Mouse (Mus musculus): Measurements from ENCODE around the gene Wdr31. TPM values are rescaled to one million over a fixed set of nuclear protein-coding genes. Genes with fewer than 3 reads are reported as not detected.

The Wdr31 gene
- polyA plus RNA-seq, 1 experiment from 2014 or later = 7.3 TPM

GRCm38 (mm10) chr4:62501964-62502732 is 31.5 kb upstream of the Wdr31 start:
- peak; percentile 87 for ATAC-seq
- Histone ChIP-seq H3K4me2 (ENCODE audit: low read depth, low read length) (peak overlapping the region; percentile 56), H3K9ac (ENCODE audit: low read depth, low read length) (peak overlapping the region; percentile 90), H3K36me3 (ENCODE audit: control insufficient read depth, insufficient read depth, low read length) (peaks cover 10% of the 10 kb centered on the region), H3K27ac (ENCODE audit: low read length) (peak overlapping the region; percentile 92), H3K27me3 (replicated peaks; ENCODE audit: control insufficient read depth, insufficient read depth, low read length) (no peaks in the 10 kb centered on the region), H3K4me1 (ENCODE audit: control insufficient read depth, insufficient read depth, low read length) (peaks cover 8% of the 10 kb centered on the region), H3K4me3 (ENCODE audit: low read length) (peak overlapping the region; percentile 79), H3K9me3 (ENCODE audit: control insufficient read depth, low read length) (no peaks in the 10 kb centered on the region)
- WGBS = 2% methylated on average over 38 of the region's 38 CpGs

GRCm38 (mm10) chr4:62501534-62501933 is 30.8 kb upstream of the Wdr31 start:
- Histone ChIP-seq H3K4me3 (ENCODE audit: low read length) (peak overlapping the region; percentile 79), H3K27me3 (replicated peaks; ENCODE audit: control insufficient read depth, insufficient read depth, low read length) (no peaks in the 10 kb centered on the region), H3K4me2 (ENCODE audit: low read depth, low read length) (peak overlapping the region; percentile 56), H3K9me3 (ENCODE audit: control insufficient read depth, low read length) (no peaks in the 10 kb centered on the region), H3K4me1 (ENCODE audit: control insufficient read depth, insufficient read depth, low read length) (peaks cover 11% of the 10 kb centered on the region), H3K36me3 (ENCODE audit: control insufficient read depth, insufficient read depth, low read length) (peaks cover 10% of the 10 kb centered on the region), H3K9ac (ENCODE audit: low read depth, low read length) (peak overlapping the region; percentile 90), H3K27ac (ENCODE audit: low read length) (peak overlapping the region; percentile 92)
- 1% methylated on average over 7 of the region's 7 CpGs for WGBS
- no peak; the same call in 1 of the 2 replicates for ATAC-seq

- 57% methylated on average over 4 of the region's 4 CpGs for WGBS
- Histone ChIP-seq H3K9ac (ENCODE audit: low read depth, low read length) (no peak overlapping the region), H3K27ac (ENCODE audit: low read length) (peak overlapping the region; percentile 92), H3K4me1 (ENCODE audit: control insufficient read depth, insufficient read depth, low read length) (peaks cover 11% of the 10 kb centered on the region), H3K27me3 (replicated peaks; ENCODE audit: control insufficient read depth, insufficient read depth, low read length) (no peaks in the 10 kb centered on the region), H3K4me2 (ENCODE audit: low read depth, low read length) (peak overlapping the region; percentile 56), H3K4me3 (ENCODE audit: low read length) (peak overlapping the region; percentile 79), H3K9me3 (ENCODE audit: control insufficient read depth, low read length) (no peaks in the 10 kb centered on the region), H3K36me3 (ENCODE audit: control insufficient read depth, insufficient read depth, low read length) (peaks cover 10% of the 10 kb centered on the region)
- peak; percentile 58 for ATAC-seq
These were observed 30.1 kb upstream of the Wdr31 start for GRCm38 (mm10) chr4:62500799-62501198.

GRCm38 (mm10) chr4:62496815-62497214 is 26.1 kb upstream of the Wdr31 start:
- Histone ChIP-seq H3K4me2 (ENCODE audit: low read depth, low read length) (no peak overlapping the region), H3K27me3 (replicated peaks; ENCODE audit: control insufficient read depth, insufficient read depth, low read length) (no peaks in the 10 kb centered on the region), H3K4me3 (ENCODE audit: low read length) (no peak overlapping the region), H3K4me1 (ENCODE audit: control insufficient read depth, insufficient read depth, low read length) (peaks cover 8% of the 10 kb centered on the region), H3K9ac (ENCODE audit: low read depth, low read length) (no peak overlapping the region), H3K27ac (ENCODE audit: low read length) (0 out of 2 replicates have a peak overlapping the region, but pooled peaks have one; percentile 8), H3K9me3 (ENCODE audit: control insufficient read depth, low read length) (no peaks in the 10 kb centered on the region), H3K36me3 (ENCODE audit: control insufficient read depth, insufficient read depth, low read length) (peaks cover 10% of the 10 kb centered on the region)
- WGBS = 54% methylated on average over 8 of the region's 8 CpGs
- peak; percentile 10; the same call in 1 of the 2 replicates for ATAC-seq

GRCm38 (mm10) chr4:62495946-62496345 is 25.2 kb upstream of the Wdr31 start:
- Histone ChIP-seq H3K27ac (ENCODE audit: low read length) (0 out of 2 replicates have a peak overlapping the region, but pooled peaks have one; percentile 9), H3K36me3 (ENCODE audit: control insufficient read depth, insufficient read depth, low read length) (peaks cover 10% of the 10 kb centered on the region), H3K9ac (ENCODE audit: low read depth, low read length) (no peak overlapping the region), H3K9me3 (ENCODE audit: control insufficient read depth, low read length) (no peaks in the 10 kb centered on the region), H3K4me2 (ENCODE audit: low read depth, low read length) (no peak overlapping the region), H3K27me3 (replicated peaks; ENCODE audit: control insufficient read depth, insufficient read depth, low read length) (no peaks in the 10 kb centered on the region), H3K4me3 (ENCODE audit: low read length) (no peak overlapping the region), H3K4me1 (ENCODE audit: control insufficient read depth, insufficient read depth, low read length) (peaks cover 8% of the 10 kb centered on the region)
- WGBS = 68% methylated on average over 8 of the region's 8 CpGs
- no peak for ATAC-seq

- no peak for ATAC-seq
- Histone ChIP-seq H3K36me3 (ENCODE audit: control insufficient read depth, insufficient read depth, low read length) (peaks cover 3% of the 10 kb centered on the region), H3K4me1 (ENCODE audit: control insufficient read depth, insufficient read depth, low read length) (0 out of 2 replicates have a peak, but pooled peaks cover 3% of the 10 kb centered on the region), H3K27me3 (replicated peaks; ENCODE audit: control insufficient read depth, insufficient read depth, low read length) (no peaks in the 10 kb centered on the region), H3K9ac (ENCODE audit: low read depth, low read length) (no peak overlapping the region), H3K4me2 (ENCODE audit: low read depth, low read length) (no peak overlapping the region), H3K4me3 (ENCODE audit: low read length) (no peak overlapping the region), H3K9me3 (ENCODE audit: control insufficient read depth, low read length) (no peaks in the 10 kb centered on the region), H3K27ac (ENCODE audit: low read length) (no peak overlapping the region)
- 68% methylated on average over 9 of the region's 9 CpGs for WGBS
These were observed 23.5 kb upstream of the Wdr31 start for GRCm38 (mm10) chr4:62494230-62494629.

GRCm38 (mm10) chr4:62492682-62493081 is 22.0 kb upstream of the Wdr31 start:
- Histone ChIP-seq H3K4me2 (ENCODE audit: low read depth, low read length) (no peak overlapping the region), H3K27me3 (replicated peaks; ENCODE audit: control insufficient read depth, insufficient read depth, low read length) (no peaks in the 10 kb centered on the region), H3K36me3 (ENCODE audit: control insufficient read depth, insufficient read depth, low read length) (no peaks in the 10 kb centered on the region; the same call in 1 of the 2 replicates), H3K4me3 (ENCODE audit: low read length) (no peak overlapping the region), H3K9me3 (ENCODE audit: control insufficient read depth, low read length) (no peaks in the 10 kb centered on the region), H3K9ac (ENCODE audit: low read depth, low read length) (no peak overlapping the region), H3K4me1 (ENCODE audit: control insufficient read depth, insufficient read depth, low read length) (0 out of 2 replicates have a peak, but pooled peaks cover 3% of the 10 kb centered on the region), H3K27ac (ENCODE audit: low read length) (no peak overlapping the region)
- 86% methylated on average over 2 of the region's 2 CpGs for WGBS
- no peak for ATAC-seq

GRCm38 (mm10) chr4:62487914-62488313 is 17.2 kb upstream of the Wdr31 start:
- no peak overlapping the region for H3K4me3 ChIP-seq (ENCODE audit: low read length)
- H3K36me3 ChIP-seq (ENCODE audit: control insufficient read depth, insufficient read depth, low read length) = no peaks in the 10 kb centered on the region
- H3K9ac ChIP-seq (ENCODE audit: low read depth, low read length) = no peak overlapping the region
- H3K27me3 ChIP-seq (replicated peaks; ENCODE audit: control insufficient read depth, insufficient read depth, low read length) = no peaks in the 10 kb centered on the region
- no peak overlapping the region for H3K4me2 ChIP-seq (ENCODE audit: low read depth, low read length)
- H3K9me3 ChIP-seq (ENCODE audit: control insufficient read depth, low read length) = no peaks in the 10 kb centered on the region
- no peak for ATAC-seq
- H3K4me1 ChIP-seq (ENCODE audit: control insufficient read depth, insufficient read depth, low read length) = peaks cover 3% of the 10 kb centered on the region; the same call in 1 of the 2 replicates
- 77% methylated on average over 2 of the region's 2 CpGs for WGBS
- no peak overlapping the region for H3K27ac ChIP-seq (ENCODE audit: low read length)

- no peaks in the 10 kb centered on the region for H3K36me3 ChIP-seq (ENCODE audit: control insufficient read depth, insufficient read depth, low read length)
- no peak overlapping the region for H3K4me3 ChIP-seq (ENCODE audit: low read length)
- no peak overlapping the region for H3K9ac ChIP-seq (ENCODE audit: low read depth, low read length)
- WGBS = 86% methylated on average over 5 of the region's 5 CpGs
- peaks cover 3% of the 10 kb centered on the region; the same call in 1 of the 2 replicates for H3K4me1 ChIP-seq (ENCODE audit: control insufficient read depth, insufficient read depth, low read length)
- H3K27me3 ChIP-seq (replicated peaks; ENCODE audit: control insufficient read depth, insufficient read depth, low read length) = no peaks in the 10 kb centered on the region
- no peak overlapping the region for H3K27ac ChIP-seq (ENCODE audit: low read length)
- H3K4me2 ChIP-seq (ENCODE audit: low read depth, low read length) = no peak overlapping the region
- no peak for ATAC-seq
- H3K9me3 ChIP-seq (ENCODE audit: control insufficient read depth, low read length) = no peaks in the 10 kb centered on the region
These were observed 16.5 kb upstream of the Wdr31 start for GRCm38 (mm10) chr4:62487172-62487571.

Measured in intestine, embryonic 16.5 days (tissue).